Mouse (Mus musculus): ENCODE data around the gene Aff1. TPM values are rescaled to one million over a fixed set of nuclear protein-coding genes. Genes with fewer than 3 reads are reported as not detected.
A peak's percentile ranks its signal among the peaks of the same experiment; 100 is the strongest.

The Aff1 gene
- polyA plus RNA-seq, 1 experiment from 2014 or later = 4.7 TPM

- Histone ChIP-seq H3K4me1 (ENCODE audit: insufficient read depth) (no peaks in the 10 kb centered on the region), H3K27ac (ENCODE audit: low read depth) (no peak overlapping the region), H3K27me3 (ENCODE audit: insufficient read depth, low read length) (no peaks in the 10 kb centered on the region), H3K36me3 (replicated peaks; ENCODE audit: insufficient read depth, low read length) (no peaks in the 10 kb centered on the region), H3K9me3 (ENCODE audit: low read length) (no peaks in the 10 kb centered on the region), H3K4me2 (ENCODE audit: low read depth, low read length) (no peak overlapping the region), H3K4me3 (ENCODE audit: low read depth, low read length) (no peak overlapping the region), H3K9ac (replicated peaks) (no peak overlapping the region)
- whole genome bisulfite sequencing (ENCODE audit: insufficient replicate concordance) = 78% methylated on average over 6 of the region's 6 CpGs
- TF ChIP-seq CTCF (IDR thresholded peaks at IDR 0.05; ENCODE audit: low read depth) (no peak), EP300 (IDR thresholded peaks at IDR 0.05; ENCODE audit: low read depth) (no peak)
- ATAC-seq = no peak
- no peak for DNase-seq
These were observed 15.8 kb upstream of the Aff1 start for GRCm38 (mm10) chr5:103676289-103676881.

- TF ChIP-seq CTCF (IDR thresholded peaks at IDR 0.05; ENCODE audit: low read depth) = no peak
- no peak for TF ChIP-seq EP300 (IDR thresholded peaks at IDR 0.05; ENCODE audit: low read depth)
- Histone ChIP-seq H3K4me1 (ENCODE audit: insufficient read depth) (no peaks in the 10 kb centered on the region), H3K4me2 (ENCODE audit: low read depth, low read length) (no peak overlapping the region), H3K9ac (replicated peaks) (no peak overlapping the region), H3K4me3 (ENCODE audit: low read depth, low read length) (no peak overlapping the region), H3K9me3 (ENCODE audit: low read length) (no peaks in the 10 kb centered on the region), H3K27ac (ENCODE audit: low read depth) (no peak overlapping the region), H3K36me3 (replicated peaks; ENCODE audit: insufficient read depth, low read length) (no peaks in the 10 kb centered on the region), H3K27me3 (ENCODE audit: insufficient read depth, low read length) (no peaks in the 10 kb centered on the region)
- no peak for ATAC-seq
- 82% methylated on average over 6 of the region's 6 CpGs for WGBS (ENCODE audit: insufficient replicate concordance)
- no peak for DNase-seq
These were observed 14.3 kb upstream of the Aff1 start for GRCm38 (mm10) chr5:103677894-103678293.

GRCm38 (mm10) chr5:103678974-103679373 is 13.2 kb upstream of the Aff1 start:
- Histone ChIP-seq H3K9ac (replicated peaks) (no peak overlapping the region), H3K36me3 (replicated peaks; ENCODE audit: insufficient read depth, low read length) (no peaks in the 10 kb centered on the region), H3K4me3 (ENCODE audit: low read depth, low read length) (no peak overlapping the region), H3K27me3 (ENCODE audit: insufficient read depth, low read length) (no peaks in the 10 kb centered on the region), H3K4me2 (ENCODE audit: low read depth, low read length) (no peak overlapping the region), H3K4me1 (ENCODE audit: insufficient read depth) (no peaks in the 10 kb centered on the region), H3K27ac (ENCODE audit: low read depth) (no peak overlapping the region), H3K9me3 (ENCODE audit: low read length) (no peaks in the 10 kb centered on the region)
- DNase-seq (no peak), ATAC-seq (no peak)
- TF ChIP-seq CTCF (IDR thresholded peaks at IDR 0.05; ENCODE audit: low read depth) (no peak), EP300 (IDR thresholded peaks at IDR 0.05; ENCODE audit: low read depth) (no peak)
- WGBS (ENCODE audit: insufficient replicate concordance) = 75% methylated on average over 5 of the region's 5 CpGs

- H3K27me3 ChIP-seq (ENCODE audit: insufficient read depth, low read length) = no peaks in the 10 kb centered on the region
- DNase-seq = peak; percentile 81
- H3K4me2 ChIP-seq (ENCODE audit: low read depth, low read length) = no peak overlapping the region
- 33% methylated on average over 4 of the region's 4 CpGs for WGBS (ENCODE audit: insufficient replicate concordance)
- ATAC-seq = peak; percentile 57; the same call in 1 of the 2 replicates
- H3K27ac ChIP-seq (ENCODE audit: low read depth) = no peak overlapping the region
- H3K4me1 ChIP-seq (ENCODE audit: insufficient read depth) = no peaks in the 10 kb centered on the region
- H3K9me3 ChIP-seq (ENCODE audit: low read length) = no peaks in the 10 kb centered on the region
- TF ChIP-seq CTCF (IDR thresholded peaks at IDR 0.05; ENCODE audit: low read depth) = peak; percentile 98
- TF ChIP-seq EP300 (IDR thresholded peaks at IDR 0.05; ENCODE audit: low read depth) = no peak
- H3K4me3 ChIP-seq (ENCODE audit: low read depth, low read length) = no peak overlapping the region
- H3K36me3 ChIP-seq (replicated peaks; ENCODE audit: insufficient read depth, low read length) = no peaks in the 10 kb centered on the region
- H3K9ac ChIP-seq (replicated peaks) = no peak overlapping the region
These were observed 11.8 kb upstream of the Aff1 start for GRCm38 (mm10) chr5:103680381-103680780.

- Histone ChIP-seq H3K4me3 (ENCODE audit: low read depth, low read length) (no peak overlapping the region), H3K4me2 (ENCODE audit: low read depth, low read length) (no peak overlapping the region), H3K9ac (replicated peaks) (no peak overlapping the region), H3K36me3 (replicated peaks; ENCODE audit: insufficient read depth, low read length) (no peaks in the 10 kb centered on the region), H3K27ac (ENCODE audit: low read depth) (no peak overlapping the region), H3K27me3 (ENCODE audit: insufficient read depth, low read length) (no peaks in the 10 kb centered on the region), H3K4me1 (ENCODE audit: insufficient read depth) (no peaks in the 10 kb centered on the region), H3K9me3 (ENCODE audit: low read length) (no peaks in the 10 kb centered on the region)
- WGBS (ENCODE audit: insufficient replicate concordance) = 71% methylated on average over 3 of the region's 3 CpGs
- no peak for TF ChIP-seq CTCF (IDR thresholded peaks at IDR 0.05; ENCODE audit: low read depth)
- TF ChIP-seq EP300 (IDR thresholded peaks at IDR 0.05; ENCODE audit: low read depth) = no peak
- no peak for ATAC-seq
- DNase-seq = no peak
These were observed 10.3 kb upstream of the Aff1 start for GRCm38 (mm10) chr5:103681824-103682223.

GRCm38 (mm10) chr5:103689645-103690044 is 2.5 kb upstream of the Aff1 start:
- H3K4me3 ChIP-seq (ENCODE audit: low read depth, low read length) = no peak overlapping the region
- no peak overlapping the region for H3K9ac ChIP-seq (replicated peaks)
- H3K27ac ChIP-seq (ENCODE audit: low read depth) = no peak overlapping the region
- no peak for ATAC-seq
- no peaks in the 10 kb centered on the region for H3K9me3 ChIP-seq (ENCODE audit: low read length)
- no peak for TF ChIP-seq CTCF (IDR thresholded peaks at IDR 0.05; ENCODE audit: low read depth)
- H3K36me3 ChIP-seq (replicated peaks; ENCODE audit: insufficient read depth, low read length) = no peaks in the 10 kb centered on the region
- H3K4me2 ChIP-seq (ENCODE audit: low read depth, low read length) = no peak overlapping the region
- no peak for DNase-seq
- H3K27me3 ChIP-seq (ENCODE audit: insufficient read depth, low read length) = peaks cover 18% of the 10 kb centered on the region
- peaks cover 5% of the 10 kb centered on the region for H3K4me1 ChIP-seq (ENCODE audit: insufficient read depth)
- whole genome bisulfite sequencing (ENCODE audit: insufficient replicate concordance) = 72% methylated on average over 5 of the region's 5 CpGs

GRCm38 (mm10) chr5:103690190-103690589 is 2.0 kb upstream of the Aff1 start:
- no peak for ATAC-seq
- H3K4me3 ChIP-seq (ENCODE audit: low read depth, low read length) = no peak overlapping the region
- no peak for TF ChIP-seq CTCF (IDR thresholded peaks at IDR 0.05; ENCODE audit: low read depth)
- no peak for TF ChIP-seq EP300 (IDR thresholded peaks at IDR 0.05; ENCODE audit: low read depth)
- no peak for DNase-seq
- no peaks in the 10 kb centered on the region for H3K36me3 ChIP-seq (replicated peaks; ENCODE audit: insufficient read depth, low read length)
- H3K9ac ChIP-seq (replicated peaks) = no peak overlapping the region
- H3K27ac ChIP-seq (ENCODE audit: low read depth) = no peak overlapping the region
- peaks cover 18% of the 10 kb centered on the region for H3K27me3 ChIP-seq (ENCODE audit: insufficient read depth, low read length)
- H3K4me1 ChIP-seq (ENCODE audit: insufficient read depth) = peaks cover 5% of the 10 kb centered on the region
- H3K9me3 ChIP-seq (ENCODE audit: low read length) = no peaks in the 10 kb centered on the region
- H3K4me2 ChIP-seq (ENCODE audit: low read depth, low read length) = no peak overlapping the region
- WGBS (ENCODE audit: insufficient replicate concordance) = 87% methylated on average over 8 of the region's 8 CpGs
